Mouse (Mus musculus) hindlimb bud, embryonic 11.5 days (tissue): ENCODE measurements around the gene Tlk2.

Source experiments
- DNase-seq: peaks from one replicate; pipeline ENCODE4 v3.0.0-alpha.2; 2012; ENCODE audit warnings: low read depth, low spot score; ENCODE audit errors: extremely low spot score

Gene Tlk2

DNA sequence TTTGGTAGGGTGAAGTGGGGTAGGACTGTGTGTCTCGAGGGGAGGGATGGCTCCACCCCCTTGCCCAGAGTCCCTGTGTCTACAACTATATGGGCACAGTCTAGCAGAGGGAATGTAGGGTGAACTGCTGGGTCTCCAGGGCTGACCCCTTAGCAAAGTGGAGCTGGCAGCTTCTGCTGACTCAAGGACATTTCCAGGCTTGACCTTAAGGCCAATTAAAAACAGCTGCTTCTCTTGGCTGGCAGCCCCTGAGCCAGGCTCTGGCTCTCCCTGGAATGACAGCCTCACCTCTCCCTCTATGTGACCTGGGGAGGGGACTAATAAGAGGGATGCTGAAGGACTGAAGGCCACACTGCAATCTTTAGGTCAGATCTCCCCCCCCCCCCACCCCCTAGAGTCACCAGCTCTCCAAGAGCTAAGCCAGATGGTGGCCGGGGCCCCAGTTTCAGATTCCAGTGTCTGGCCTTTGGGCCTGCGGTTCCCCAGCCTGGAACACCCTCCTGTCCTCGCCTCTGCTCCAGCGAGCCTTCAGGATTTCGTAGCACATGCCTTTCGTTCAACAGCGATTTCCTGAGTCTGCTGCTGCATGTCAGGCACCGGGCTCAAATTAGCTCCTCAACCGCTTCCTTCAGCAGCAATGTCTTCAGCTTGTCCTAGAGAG is 134.5 kb downstream of the Tlk2 start:
- peak; percentile 53 for DNase-seq

- no peak for DNase-seq
Observed at GRCm38 (mm10) chr11:105313633-105314014, 135.0 kb downstream of the Tlk2 start.

- DNase-seq, result no peak
Observed at GRCm38 (mm10) chr11:105315296-105315695, 136.7 kb downstream of the Tlk2 start.

DNA sequence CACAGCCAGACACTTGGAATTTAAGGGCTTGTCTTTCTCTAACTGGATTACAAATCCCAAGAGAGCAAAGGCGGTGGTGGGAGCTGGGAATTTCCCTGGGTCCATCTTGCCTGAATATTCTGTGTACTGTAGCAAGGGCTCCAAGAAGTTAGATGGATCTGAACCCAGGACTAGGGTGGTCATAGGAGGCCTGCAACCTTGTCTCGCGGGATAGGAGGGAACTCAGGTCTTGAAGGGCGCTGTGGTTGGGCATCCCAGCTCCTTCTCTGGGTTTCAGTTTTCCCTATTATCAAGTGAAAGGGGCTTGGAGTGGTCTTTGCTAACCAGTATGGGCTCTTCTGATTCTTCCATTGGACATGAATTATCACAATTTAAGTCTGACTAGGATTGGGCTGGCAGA is 137.5 kb downstream of the Tlk2 start:
- DNase-seq, result no peak

- no peak for DNase-seq
Observed at GRCm38 (mm10) chr11:105317769-105318168, 139.2 kb downstream of the Tlk2 start.

DNA sequence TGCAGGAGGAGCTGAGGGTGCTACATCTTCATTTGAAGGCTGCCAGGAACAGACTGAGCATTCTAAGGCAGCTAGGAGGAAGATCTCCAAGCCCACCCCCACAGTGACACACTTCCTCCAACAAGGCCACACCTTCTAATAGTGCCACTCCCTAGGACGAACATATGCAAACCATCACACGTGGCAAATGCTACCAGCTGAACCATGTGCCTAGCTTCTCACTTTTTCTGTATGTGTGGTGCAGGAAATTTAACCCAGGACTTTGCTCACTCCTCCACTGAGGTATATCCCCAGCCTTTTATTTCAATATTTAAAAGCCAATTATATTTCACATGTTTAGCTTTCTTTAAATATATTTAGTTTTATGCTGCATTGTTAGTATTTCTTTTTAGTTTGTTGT is 142.5 kb downstream of the Tlk2 start:
- no peak for DNase-seq

DNA sequence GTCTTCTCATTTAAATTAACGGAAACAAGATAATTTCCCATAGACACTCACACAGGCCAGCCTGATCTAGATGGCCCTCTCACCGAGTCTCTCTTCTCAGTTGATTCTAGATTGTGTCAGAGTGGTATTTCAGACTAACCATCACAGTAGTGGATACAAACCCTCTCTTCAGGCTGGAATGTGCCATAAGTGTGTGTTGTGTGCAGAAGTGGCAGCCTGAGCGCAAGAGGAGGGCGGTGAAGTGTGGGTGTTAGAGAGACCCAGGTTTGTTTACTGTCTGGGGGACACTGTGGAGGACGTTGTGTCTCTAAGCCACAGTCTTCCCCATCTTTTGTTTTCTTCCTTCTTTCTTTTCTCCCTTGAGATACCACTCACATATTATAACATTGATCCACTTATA is 144.9 kb downstream of the Tlk2 start:
- no peak for DNase-seq

- no peak for DNase-seq
Observed at GRCm38 (mm10) chr11:105327101-105327500, 148.5 kb downstream of the Tlk2 start.

DNA sequence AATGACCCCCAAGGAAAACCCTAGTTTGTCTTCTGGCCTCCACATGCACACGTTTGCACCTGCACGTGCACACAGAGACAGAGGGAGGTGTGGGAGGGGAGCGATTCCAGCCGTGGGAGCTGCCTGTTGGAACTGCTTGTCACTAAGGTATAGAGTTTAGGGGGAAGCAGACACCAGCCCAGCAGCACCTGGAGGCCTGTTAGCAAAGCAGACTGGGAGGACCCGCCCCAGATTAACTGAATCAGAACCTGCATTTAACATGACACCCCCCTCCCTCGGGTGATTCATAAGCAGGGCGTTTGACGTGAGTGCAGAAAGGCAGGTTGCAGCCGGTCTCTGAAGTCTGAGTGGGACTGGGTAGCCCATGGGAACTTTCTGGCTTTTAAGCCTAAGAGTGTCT is 151.4 kb downstream of the Tlk2 start:
- no peak for DNase-seq

- DNase-seq, result no peak
Observed at GRCm38 (mm10) chr11:105331129-105331528, 152.5 kb downstream of the Tlk2 start.

DNA sequence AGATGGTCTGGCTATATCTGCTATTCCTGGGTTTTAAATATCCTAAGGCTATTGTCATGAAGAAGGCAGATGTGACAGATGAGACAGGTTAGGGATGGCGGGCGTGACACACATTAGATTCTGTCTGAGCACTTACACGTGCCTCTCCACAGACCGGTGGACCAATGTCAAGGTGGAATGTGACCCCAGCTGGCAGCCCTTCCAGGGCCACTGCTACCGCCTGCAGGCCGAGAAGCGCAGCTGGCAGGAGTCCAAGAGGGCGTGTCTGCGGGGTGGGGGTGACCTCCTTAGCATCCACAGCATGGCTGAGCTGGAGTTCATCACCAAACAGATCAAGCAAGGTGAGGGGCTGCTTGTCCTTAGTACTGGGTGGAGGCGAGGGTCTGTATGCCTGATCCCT is 153.1 kb downstream of the Tlk2 start:
- DNase-seq, result no peak

DNA sequence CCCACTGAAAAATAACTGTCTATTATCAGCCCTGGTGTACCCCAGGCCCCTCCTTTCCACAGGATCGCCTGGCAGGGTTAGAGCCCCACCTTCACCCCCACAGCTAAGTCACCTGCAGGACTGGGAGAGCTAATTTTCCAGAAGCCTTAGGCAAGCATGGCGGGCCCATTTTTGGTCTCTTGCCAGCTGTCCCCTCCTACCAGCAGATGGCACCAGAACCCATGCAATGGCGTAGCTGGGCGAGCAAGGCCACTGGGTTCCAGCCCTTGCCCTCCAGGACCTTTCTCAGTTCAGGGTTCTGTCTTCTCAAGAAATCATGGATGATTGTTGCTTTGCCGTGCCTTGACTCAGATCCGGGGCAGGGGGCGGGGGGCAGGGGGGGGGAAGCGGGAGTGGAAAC is 153.9 kb downstream of the Tlk2 start:
- DNase-seq, result no peak
